Mouse (Mus musculus) effector memory CD4-positive, alpha-beta T cell, adult 5 months (primary cell): Measurements from ENCODE around the gene Cenph. TPM values are rescaled to one million over a fixed set of nuclear protein-coding genes. Genes with fewer than 3 reads are reported as not detected.

Source experiments
- polyA plus RNA-seq: library from polyadenylated mRNA; unstranded; fragments of 100-300 nt; shearing (Covaris generic); gene quantifications from one replicate; pipeline ENCODE4 v1.2.1, GENCODE M21; 2017

Gene Cenph
- polyA plus RNA-seq = 0.90 TPM

GRCm38 (mm10) chr13:100775252-100776055 is at the start of gene Cenph:
TSS of gene Cenph (minus strand) at chr13:100775899.

GRCm38 (mm10) chr13:100786414-100786867 is 10.7 kb upstream of the Cenph start, which contains the start of gene Ccnb1:
TSS of gene Ccnb1 (minus strand) at chr13:100786570.

DNA sequence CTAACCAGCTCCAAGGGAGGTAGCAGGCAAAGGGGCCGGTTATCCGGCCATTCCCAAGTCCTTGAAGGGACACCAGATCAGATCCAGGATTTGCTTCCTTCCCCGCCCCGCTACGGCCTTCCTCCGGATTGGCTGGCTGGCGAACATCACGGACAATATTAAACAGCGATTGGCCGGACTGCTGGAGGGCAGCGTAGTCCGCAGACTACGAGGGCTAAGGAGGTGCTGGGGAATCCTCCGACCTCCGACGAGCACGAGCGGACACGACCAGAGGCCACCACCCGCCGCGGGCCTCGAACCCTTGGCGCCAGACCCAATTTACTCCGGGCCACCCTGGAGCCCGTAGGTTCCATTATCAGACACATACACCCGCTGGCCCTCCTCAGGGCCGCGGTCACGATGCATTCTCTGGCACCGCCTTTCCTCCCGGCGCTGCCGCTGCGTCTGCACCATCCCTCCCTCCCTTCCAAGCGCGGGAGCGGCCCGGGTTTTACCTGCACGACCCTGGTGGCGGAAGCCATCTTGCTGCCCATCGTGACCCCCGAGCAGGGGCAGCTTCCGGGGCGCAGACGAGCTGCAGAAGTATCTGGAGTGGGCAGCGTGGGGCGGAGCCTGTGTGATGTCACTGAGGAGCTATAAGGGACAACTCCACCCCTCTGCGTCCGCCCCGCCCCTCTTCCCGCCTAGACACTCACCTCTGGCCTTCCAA is 31.5 kb downstream of the Cenph start, which contains the start of gene Mrps36:
Mrps36 (minus strand) TSS at position 624 of the 709 bp plus-strand sequence.

GRCm38 (mm10) chr13:100730861-100731176 is 44.9 kb downstream of the Cenph start, which contains the start of gene Cdk7:
TSS of gene Cdk7 (minus strand) at chr13:100730939.

Other genes starting within 250 kb of the Cenph start
- not detected for gene Ocln, start 223.2 kb downstream of the Cenph start, polyA plus RNA-seq
- 8.5 TPM for gene Marveld2, start 158.9 kb downstream of the Cenph start, polyA plus RNA-seq
- gene Ak6, start 124.9 kb downstream of the Cenph start, polyA plus RNA-seq = 77.0 TPM
- 18.3 TPM for gene Rad17, start 124.8 kb downstream of the Cenph start, polyA plus RNA-seq
- 9.6 TPM for gene Taf9, start 124.3 kb downstream of the Cenph start, polyA plus RNA-seq
- 14.6 TPM for gene Ccdc125, start 106.2 kb downstream of the Cenph start, polyA plus RNA-seq
- 45.3 TPM for gene Cdk7, start 45.0 kb downstream of the Cenph start, polyA plus RNA-seq
- gene Mrps36, start 31.2 kb downstream of the Cenph start, polyA plus RNA-seq = 46.5 TPM
- gene Ccnb1, start 10.7 kb upstream of the Cenph start, polyA plus RNA-seq = 1.2 TPM
- gene Slc30a5, start 57.5 kb upstream of the Cenph start, polyA plus RNA-seq = 60.0 TPM